Mouse (Mus musculus) embryonic facial prominence, embryonic 13.5 days (tissue): Measurements from ENCODE around the gene Chodl. TPM values are rescaled to one million over a fixed set of nuclear protein-coding genes. Genes with fewer than 3 reads are reported as not detected.

Experiments
- polyA plus RNA-seq: library from polyadenylated mRNA; unstranded; fragments of >200 nt; fragmentation: Nextera tagmentation; extraction: Ambion mirVana; gene quantifications from 2 replicates; pipeline ENCODE4 v1.2.1, GENCODE M21; 2015

Chodl gene
- polyA plus RNA-seq, 1 experiment from 2014 or later = 31.5 TPM

Other genes starting within 250 kb of the Chodl start
- gene Tmprss15, start 160.1 kb downstream of the Chodl start, polyA plus RNA-seq = not detected in 2 replicates